Mouse (Mus musculus): ENCODE data around the gene Apbb1ip.

The Apbb1ip gene

DNA sequence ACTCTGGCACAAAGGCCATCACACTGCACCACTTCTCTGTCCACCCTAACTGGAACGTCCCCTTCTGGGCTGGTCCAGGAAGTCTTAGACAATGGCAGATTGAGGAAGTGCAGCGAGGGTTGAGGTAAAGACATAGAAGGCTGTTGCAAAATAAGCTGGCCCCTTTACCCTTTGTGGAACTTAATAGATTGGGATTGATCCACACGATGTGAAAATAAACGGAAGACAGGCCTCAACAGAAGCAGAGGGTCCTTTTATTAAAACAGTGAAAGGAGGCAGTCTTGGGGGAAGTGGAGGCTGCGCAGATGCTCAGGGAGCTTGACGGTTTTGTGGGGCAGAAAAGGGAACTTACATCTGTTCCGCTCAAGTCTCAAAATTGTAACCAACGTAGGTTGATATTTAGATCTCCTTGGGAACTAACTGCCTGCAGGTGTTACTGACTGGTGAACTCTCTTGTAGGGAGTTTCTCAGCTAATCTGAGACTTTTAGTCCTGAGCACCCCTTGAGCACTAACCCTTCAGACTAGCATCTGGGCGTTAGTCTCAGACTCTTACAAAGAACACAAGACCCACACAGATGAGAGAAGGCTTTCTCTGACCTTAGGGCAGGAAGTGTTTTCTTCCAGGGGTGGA lies at the start of gene Apbb1ip:
Apbb1ip (plus strand) TSS at position 546 of the 632 bp plus-strand sequence.
- DNase-seq = peak; percentile 48 to 49

- no peak for DNase-seq
Observed at GRCm38 (mm10) chr2:22727113-22727512, 46.8 kb upstream of the Apbb1ip start.

DNA sequence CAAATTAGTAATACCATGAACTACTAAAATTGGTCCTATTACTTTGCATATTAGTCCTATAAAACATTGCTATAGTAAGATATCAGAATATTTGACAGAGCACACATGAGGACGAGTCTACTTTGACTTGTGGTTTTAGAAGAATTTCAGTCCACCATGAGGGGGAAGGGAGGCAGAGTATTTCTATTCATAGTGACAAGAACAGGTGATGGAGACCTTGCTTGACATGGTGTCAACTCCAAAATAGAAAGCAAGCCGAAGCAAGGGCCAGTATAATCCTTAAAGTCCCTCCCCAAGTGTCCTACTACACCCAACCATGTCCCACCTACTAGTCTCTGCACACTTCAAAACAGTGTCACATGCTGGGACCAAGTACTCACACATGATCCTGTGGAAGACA lies 37.8 kb upstream of the Apbb1ip start:
- DNase-seq = no peak

DNA sequence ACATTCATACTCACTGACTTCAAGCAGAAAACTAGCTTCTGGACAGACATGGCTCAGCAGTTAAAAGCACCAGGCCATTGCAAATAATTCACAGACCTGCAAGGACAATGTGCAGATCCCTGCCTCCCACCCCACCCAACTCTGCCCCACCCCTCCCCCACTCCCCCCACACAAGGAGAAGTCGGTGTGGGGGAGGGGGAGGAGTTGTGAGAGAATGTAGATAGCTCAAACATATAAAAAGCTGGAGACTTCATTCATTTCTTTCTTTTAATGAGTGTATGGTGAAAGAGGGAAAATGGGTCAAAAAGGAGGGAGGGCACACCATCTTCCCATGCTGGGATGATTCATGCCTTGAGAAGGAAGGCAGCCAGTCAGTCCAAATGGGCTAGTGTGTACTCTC lies 34.5 kb upstream of the Apbb1ip start:
- DNase-seq = no peak

DNA sequence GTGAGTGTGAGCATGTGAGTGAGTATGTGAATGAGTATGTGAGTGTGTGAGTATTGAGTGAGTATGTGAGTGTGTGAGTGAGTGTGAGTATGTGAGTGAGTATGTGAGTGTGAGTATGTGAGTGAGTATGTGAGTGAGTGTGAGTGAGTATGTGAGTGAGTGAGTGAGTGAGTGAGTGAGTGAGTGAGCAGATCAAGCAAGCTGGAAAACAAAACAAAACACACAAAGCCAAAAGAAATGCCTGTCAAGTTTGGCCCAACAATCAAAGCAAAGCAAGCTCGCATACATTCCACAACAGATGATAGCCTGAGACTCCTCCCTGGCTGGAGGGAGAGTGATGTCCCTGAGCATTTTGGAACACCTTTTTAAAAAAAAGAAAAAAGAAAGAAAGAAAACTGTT lies 33.5 kb upstream of the Apbb1ip start:
- DNase-seq = no peak

DNA sequence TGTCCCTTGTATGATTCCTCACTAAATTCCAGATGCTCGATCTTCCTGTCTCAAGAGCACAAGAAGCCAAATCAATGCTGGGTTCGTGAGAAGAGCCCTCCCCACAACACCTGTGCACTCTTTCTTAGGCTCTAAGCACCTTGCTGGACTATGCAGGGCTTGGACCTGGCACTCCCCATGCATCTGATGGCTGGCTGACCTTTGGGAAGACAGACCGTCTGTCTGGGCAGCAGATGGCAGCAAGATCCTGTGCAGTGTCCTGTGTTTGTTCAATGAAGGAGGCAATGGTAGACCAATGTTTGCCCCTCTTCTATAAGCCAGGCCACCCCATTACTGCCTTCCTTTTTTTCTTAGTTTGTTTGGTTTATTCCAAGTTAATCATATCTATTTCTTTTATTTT lies 32.7 kb upstream of the Apbb1ip start:
- no peak for DNase-seq

DNA sequence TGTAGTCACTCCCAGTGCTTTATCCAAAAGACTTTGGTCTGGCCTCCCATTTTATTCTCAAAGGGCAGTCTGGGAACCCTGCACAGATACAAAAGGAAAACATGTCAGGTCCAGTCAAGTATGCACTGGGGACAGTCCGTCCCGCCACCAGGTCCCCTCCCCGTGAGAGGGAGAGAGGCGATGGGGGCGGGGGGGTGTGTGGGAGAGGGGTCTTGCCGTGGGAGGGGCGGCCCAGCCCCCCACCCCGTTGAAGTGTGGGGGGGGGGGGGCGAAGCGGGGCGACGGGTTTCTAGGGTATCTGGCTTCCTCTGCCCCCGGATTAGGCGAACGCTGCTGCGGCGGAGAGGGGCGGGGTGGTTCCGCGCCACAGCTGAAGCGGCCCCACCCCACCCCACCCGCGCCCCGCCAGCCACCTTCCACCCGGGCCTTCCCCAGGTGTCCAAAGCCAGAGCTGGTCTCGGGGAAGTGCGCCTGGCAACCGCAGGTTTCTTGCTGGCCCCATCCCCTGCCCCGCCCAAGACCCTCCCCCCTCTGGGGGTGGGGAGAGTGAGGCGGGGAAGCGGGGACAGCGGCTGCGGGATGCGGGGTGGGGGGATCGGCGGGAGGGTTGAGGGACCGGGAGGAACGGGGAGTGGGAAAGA lies 29.7 kb upstream of the Apbb1ip start:
- DNase-seq = no peak

- DNase-seq = no peak
Observed at GRCm38 (mm10) chr2:22744876-22745275, 29.0 kb upstream of the Apbb1ip start.

GRCm38 (mm10) chr2:22746785-22747184 lies 27.1 kb upstream of the Apbb1ip start:
- DNase-seq = no peak

GRCm38 (mm10) chr2:22747941-22748340 lies 26.0 kb upstream of the Apbb1ip start:
- no peak for DNase-seq

- no peak for DNase-seq
Observed at GRCm38 (mm10) chr2:22749761-22750160, 24.1 kb upstream of the Apbb1ip start.

DNA sequence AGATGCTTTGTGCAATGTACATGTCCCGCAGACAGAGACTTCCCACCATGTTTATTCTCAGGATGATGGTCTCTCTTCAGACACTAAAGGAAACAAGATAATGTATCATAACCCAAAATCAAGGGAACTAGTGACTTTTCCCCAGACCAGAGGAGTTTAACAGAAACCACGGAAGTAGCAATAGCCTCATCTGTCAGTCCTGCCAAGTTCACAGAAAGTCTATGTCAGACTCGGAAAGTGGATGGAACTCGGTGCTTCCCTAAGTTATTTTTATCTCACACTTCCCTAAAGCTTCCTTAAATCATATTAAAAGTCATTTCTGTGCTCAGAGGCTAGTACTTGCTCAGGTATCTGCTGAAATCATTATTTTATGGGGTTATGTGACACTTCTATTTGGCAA lies 21.4 kb upstream of the Apbb1ip start:
- no peak for DNase-seq

DNA sequence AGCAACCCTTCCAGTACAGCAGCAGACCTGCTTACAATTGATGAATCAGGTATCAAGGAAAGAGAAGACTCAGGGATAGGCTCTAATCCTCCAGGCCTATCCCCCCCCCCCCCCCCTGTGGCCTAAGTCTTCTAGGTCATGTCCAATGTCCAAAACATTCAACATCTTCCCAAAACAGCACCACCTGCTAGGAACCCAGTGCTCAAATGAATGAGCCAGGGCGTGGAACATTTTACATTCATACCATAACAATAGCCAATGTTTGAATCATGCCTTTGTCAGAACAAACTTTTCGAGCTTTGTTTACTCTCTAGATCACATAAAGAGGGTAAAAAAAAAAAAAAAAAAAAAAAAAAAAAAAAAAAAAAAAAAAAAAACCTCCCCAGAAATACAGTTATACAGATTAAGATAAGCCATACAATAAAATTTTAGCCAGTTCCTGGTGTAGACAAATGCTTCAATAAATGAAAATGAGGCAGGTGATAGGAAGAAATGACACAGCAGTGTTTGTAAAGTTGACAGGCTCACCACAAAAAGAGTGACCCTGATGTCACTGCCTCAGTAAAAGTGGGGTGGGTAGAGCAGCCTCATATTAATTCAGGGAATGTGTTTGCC lies 20.3 kb upstream of the Apbb1ip start:
- no peak for DNase-seq

DNA sequence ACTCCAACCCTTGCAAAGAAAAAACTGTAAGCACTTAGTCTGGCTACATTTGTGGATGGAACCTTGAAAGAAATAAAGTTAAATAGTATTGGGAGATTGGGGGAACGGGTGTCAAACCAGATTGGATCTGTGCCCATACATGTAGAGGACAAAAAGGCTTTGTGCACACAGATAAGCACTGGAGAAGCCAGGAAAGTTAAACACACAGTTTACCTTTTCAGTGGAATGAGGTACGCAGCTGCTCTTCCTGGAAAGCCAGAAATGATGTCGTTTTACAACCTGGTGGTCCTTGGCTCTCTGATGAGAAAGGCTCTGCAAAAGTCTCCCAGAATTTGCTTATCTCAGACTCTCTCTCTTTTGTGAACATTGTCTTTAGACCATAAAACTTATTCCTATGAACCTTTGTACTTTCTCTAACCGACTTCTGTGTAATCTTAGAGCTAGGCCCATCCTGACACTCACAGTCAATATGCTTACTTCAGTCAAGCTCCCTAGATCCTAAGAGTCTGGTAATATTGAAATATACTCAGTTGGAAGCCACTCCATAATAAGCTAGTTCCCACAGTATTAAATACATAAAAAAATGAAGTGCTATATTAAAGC lies 19.6 kb upstream of the Apbb1ip start:
- no peak for DNase-seq

GRCm38 (mm10) chr2:22755561-22755960 lies 18.3 kb upstream of the Apbb1ip start:
- DNase-seq = no peak

- DNase-seq = peak; percentile 34 to 49
Observed at GRCm38 (mm10) chr2:22758310-22758972, 15.5 kb upstream of the Apbb1ip start.

DNA sequence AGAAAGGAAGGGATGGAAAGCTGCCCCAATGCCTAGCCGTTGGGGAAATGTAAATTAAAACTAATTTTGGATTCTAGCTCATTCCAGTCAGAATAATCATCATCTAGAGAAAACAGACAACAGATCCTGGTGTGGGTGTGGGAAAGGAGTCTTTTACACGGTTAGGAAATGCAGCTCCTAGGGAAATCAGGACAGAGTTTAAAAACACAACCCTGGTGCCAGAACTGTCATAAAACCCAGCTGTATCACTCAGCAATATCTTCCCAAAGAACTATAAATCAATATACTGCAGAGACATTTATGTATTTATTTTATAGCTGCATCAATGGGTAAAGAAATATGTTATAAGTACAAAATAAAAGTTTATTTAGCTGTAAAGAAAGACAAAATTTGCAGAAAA lies 13.4 kb upstream of the Apbb1ip start:
- DNase-seq = no peak

- DNase-seq = no peak
Observed at GRCm38 (mm10) chr2:22761103-22761521, 12.8 kb upstream of the Apbb1ip start.

GRCm38 (mm10) chr2:22764774-22765387 lies 9.0 kb upstream of the Apbb1ip start:
- no peak for DNase-seq

DNA sequence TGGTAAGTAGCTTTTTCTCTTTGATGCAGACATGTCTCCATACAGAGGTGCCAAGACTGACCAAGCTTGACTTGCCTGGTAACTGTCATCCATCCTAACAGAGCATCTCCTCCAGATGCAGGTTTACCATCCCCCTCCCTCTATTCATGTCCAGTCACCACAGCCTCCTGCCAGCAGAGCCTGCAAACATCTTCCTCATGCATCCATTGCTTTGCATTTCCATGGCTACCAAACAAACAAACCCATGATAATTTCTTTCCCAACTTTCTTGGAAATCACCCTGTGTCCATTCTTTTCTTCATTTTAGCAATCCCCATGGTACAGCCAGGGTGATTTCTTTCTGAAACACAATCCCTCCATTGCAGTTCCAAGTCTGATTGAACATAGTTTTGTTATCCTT lies 2.6 kb upstream of the Apbb1ip start:
- peak in 1 of 2 experiments; percentile 19 for DNase-seq

DNA sequence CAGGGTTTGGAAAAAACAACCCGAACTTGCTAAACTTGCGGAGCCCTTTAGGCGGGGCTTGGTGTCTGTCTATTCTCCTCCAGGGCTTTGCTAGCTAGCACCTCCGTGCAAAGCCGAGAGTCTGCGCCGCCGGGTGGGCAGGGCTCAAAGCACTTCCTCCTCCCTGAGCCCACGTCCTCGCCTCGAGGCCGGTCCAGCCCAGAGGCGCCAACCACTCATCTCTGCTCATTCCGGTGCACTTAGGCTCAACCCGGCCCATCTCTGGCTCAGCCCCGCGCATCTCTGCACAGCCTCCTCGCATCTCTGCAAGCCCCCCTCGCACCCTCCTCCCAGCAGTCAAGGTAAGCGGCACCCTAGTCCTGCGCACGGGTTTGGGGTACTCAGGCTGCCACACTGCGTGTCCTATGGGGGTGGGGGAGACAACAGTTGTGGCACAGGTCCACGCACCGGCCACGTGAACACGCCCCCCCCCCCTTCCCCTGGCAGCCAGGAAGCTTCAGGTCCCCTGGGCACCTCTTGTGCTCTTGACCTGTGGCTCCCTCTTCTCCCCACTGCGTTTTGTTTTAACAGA lies 372 bp downstream of the Apbb1ip start:
- peak; percentile 73 to 83 for DNase-seq

DNA sequence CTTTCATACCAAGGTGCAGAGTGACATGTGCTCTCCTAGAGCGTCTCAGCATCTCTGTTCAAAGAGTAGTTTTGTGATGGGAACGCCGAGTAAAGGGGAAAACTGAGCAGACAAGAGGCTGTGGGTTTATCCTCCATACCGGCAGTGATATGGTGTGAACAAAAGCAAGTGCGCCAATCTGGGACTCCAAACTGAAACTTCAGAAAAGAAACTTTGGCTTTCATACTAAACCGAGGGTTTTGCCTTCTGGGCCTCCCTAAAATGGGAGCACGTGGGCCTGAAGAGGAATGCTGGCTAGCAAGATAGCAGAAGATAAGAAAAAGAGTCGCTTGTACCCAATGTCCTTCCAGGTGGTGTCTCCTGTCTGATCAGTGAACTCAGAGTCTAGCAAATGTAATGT lies 1.3 kb downstream of the Apbb1ip start:
- no peak for DNase-seq

- no peak for DNase-seq
Observed at GRCm38 (mm10) chr2:22775681-22776080, 1.8 kb downstream of the Apbb1ip start.
